Mouse (Mus musculus): Measurements from ENCODE around the gene Ccl25.
"Not testable (repeated sequence)": the region's sequence is repeated elsewhere in the genome, so short reads cannot be mapped to it uniquely, and the experiment has no call there.

Ccl25 gene

GRCm38 (mm10) chr8:4340207-4340606 is 15.2 kb downstream of the Ccl25 start:
- DNase-seq (ENCODE audit: low spot score in 2 of 2): no peak

GRCm38 (mm10) chr8:4347661-4348060 is 22.7 kb downstream of the Ccl25 start:
- DNase-seq (ENCODE audit: low spot score in 2 of 2): no peak

- DNase-seq (ENCODE audit: low spot score in 2 of 2): no peak
Measured at GRCm38 (mm10) chr8:4348275-4348674, 23.3 kb downstream of the Ccl25 start.

- DNase-seq (ENCODE audit: low spot score in 2 of 2): no peak
Measured at GRCm38 (mm10) chr8:4349335-4349734, 24.3 kb downstream of the Ccl25 start.

GRCm38 (mm10) chr8:4350618-4351017 is 25.6 kb downstream of the Ccl25 start:
- DNase-seq (ENCODE audit: low spot score in 2 of 2): no peak

- DNase-seq (ENCODE audit: low spot score in 2 of 2): not testable (repeated sequence)
Measured at GRCm38 (mm10) chr8:4352562-4352961, 27.6 kb downstream of the Ccl25 start.

GRCm38 (mm10) chr8:4353741-4354140 is 28.7 kb downstream of the Ccl25 start:
- DNase-seq (ENCODE audit: low spot score in 2 of 2): no peak

GRCm38 (mm10) chr8:4354516-4354915 is 29.5 kb downstream of the Ccl25 start:
- DNase-seq (ENCODE audit: low spot score in 2 of 2): no peak

GRCm38 (mm10) chr8:4355455-4355854 is 30.4 kb downstream of the Ccl25 start:
- DNase-seq (ENCODE audit: low spot score in 2 of 2): no peak

GRCm38 (mm10) chr8:4359362-4359761 is 34.4 kb downstream of the Ccl25 start:
- DNase-seq (ENCODE audit: low spot score in 2 of 2): no peak

- no peak for DNase-seq (ENCODE audit: low spot score in 2 of 2)
Measured at GRCm38 (mm10) chr8:4360922-4361321, 35.9 kb downstream of the Ccl25 start.

- no peak for DNase-seq (ENCODE audit: low spot score in 2 of 2)
Measured at GRCm38 (mm10) chr8:4366189-4366588, 41.2 kb downstream of the Ccl25 start.

- peak; percentile 62 to 63 for DNase-seq (ENCODE audit: low spot score in 2 of 2)
Measured at GRCm38 (mm10) chr8:4367808-4368207, 42.8 kb downstream of the Ccl25 start.

- no peak for DNase-seq (ENCODE audit: low spot score in 2 of 2)
Measured at GRCm38 (mm10) chr8:4368470-4368869, 43.5 kb downstream of the Ccl25 start.

GRCm38 (mm10) chr8:4370078-4370477 is 45.1 kb downstream of the Ccl25 start:
- peak; percentile 23 to 25 for DNase-seq (ENCODE audit: low spot score in 2 of 2)

- no peak for DNase-seq (ENCODE audit: low spot score in 2 of 2)
Measured at GRCm38 (mm10) chr8:4372657-4373056, 47.6 kb downstream of the Ccl25 start.

- DNase-seq (ENCODE audit: low spot score in 2 of 2): no peak
Measured at GRCm38 (mm10) chr8:4401442-4401841, 76.4 kb downstream of the Ccl25 start.

- peak in 1 of 2 experiments; percentile 4 for DNase-seq (ENCODE audit: low spot score in 2 of 2)
Measured at GRCm38 (mm10) chr8:4403960-4404879, 79.2 kb downstream of the Ccl25 start.

- no peak for DNase-seq (ENCODE audit: low spot score in 2 of 2)
Measured at GRCm38 (mm10) chr8:4404880-4405261, 79.9 kb downstream of the Ccl25 start.

- DNase-seq (ENCODE audit: low spot score in 2 of 2): not testable (repeated sequence)
Measured at GRCm38 (mm10) chr8:4408425-4408824, 83.4 kb downstream of the Ccl25 start.

Data from right cerebral cortex, adult 2 months (tissue).